Comparison of ENCODE assay signal across 15 mouse cellular contexts in genomic region chr12:71487591-71488435, GRCm38 (mm10).
DNase-seq lines count a peak whose midpoint lies in the region; ATAC-seq lines count a peak whose summit lies in the region.
"Had no signal": no experiment of that assay in that cellular context is flagged by ENCODE, and none has a peak within 500 bp of the region (broad histone marks: within the 10 kb centered on the region; RNA-seq: fewer than 3 reads in every experiment).

No protein-coding gene starts in this region.

- H3K4me2 ChIP-seq in forebrain, embryonic 16.5 days (ENCODE audit: low read length): no peak overlapping the region
- H3K4me2 ChIP-seq in forebrain, embryonic 11.5 days (ENCODE audit: low read depth, low read length, severe bottlenecking): no peak overlapping the region
- H3K4me2 ChIP-seq in midbrain, embryonic 11.5 days: no peak overlapping the region
- H3K4me2 ChIP-seq: limb, embryonic 13.5 days had no signal

- no peak overlapping the region for H3K4me3 ChIP-seq in forebrain, embryonic 16.5 days (replicated peaks; ENCODE audit: low read length)
- no peak overlapping the region for H3K4me3 ChIP-seq in forebrain, embryonic 11.5 days (ENCODE audit: low read depth, low read length)
- no peak overlapping the region for H3K4me3 ChIP-seq in midbrain, embryonic 11.5 days (ENCODE audit: low read depth, low read length)
- H3K4me3 ChIP-seq: erythroblast, embryonic 14.5 days; limb, embryonic 13.5 days had no signal

- DNase-seq in forebrain, embryonic 11.5 days (ENCODE audit: low spot score): no peak
- peak; percentile 19 to 26 for DNase-seq in right cerebral cortex, adult 2 months (ENCODE audit: low spot score in 2 of 2)
- DNase-seq in right cerebral cortex, postnatal 36 days (ENCODE audit: low spot score in 2 of 2): no peak
- DNase-seq in midbrain, embryonic 11.5 days (ENCODE audit: low spot score, missing footprints): peak; percentile 89
- DNase-seq in spleen, postnatal 4 days (ENCODE audit: low spot score in 2 of 2): no peak
- DNase-seq in urinary bladder, adult 2 months (ENCODE audit: low spot score): no peak
- DNase-seq in gastrocnemius, adult 18-20 months (ENCODE audit: low spot score): no peak
- DNase-seq: adrenal gland, postnatal 10 days; gastrocnemius, postnatal 14 days; kidney, adult 11 months; layer of hippocampus, adult 9-11 months had no signal

- no peaks in the 10 kb centered on the region for H3K9me3 ChIP-seq in forebrain, embryonic 16.5 days (ENCODE audit: control insufficient read depth, low read length)
- H3K9me3 ChIP-seq in forebrain, embryonic 11.5 days (ENCODE audit: control insufficient read depth, low read length): no peaks in the 10 kb centered on the region
- H3K9me3 ChIP-seq in midbrain, embryonic 11.5 days (ENCODE audit: control insufficient read depth, low read length): no peaks in the 10 kb centered on the region
- H3K9me3 ChIP-seq: limb, embryonic 13.5 days had no signal

- H3K9ac ChIP-seq in forebrain, embryonic 16.5 days (replicated peaks; ENCODE audit: low read depth, low read length): no peak overlapping the region
- H3K9ac ChIP-seq in forebrain, embryonic 11.5 days (ENCODE audit: low read length): no peak overlapping the region
- H3K9ac ChIP-seq in midbrain, embryonic 11.5 days (ENCODE audit: low read length): no peak overlapping the region
- H3K9ac ChIP-seq: limb, embryonic 13.5 days had no signal

- H3K36me3 ChIP-seq in forebrain, embryonic 16.5 days (ENCODE audit: control insufficient read depth, insufficient read depth): no peaks in the 10 kb centered on the region
- no peaks in the 10 kb centered on the region for H3K36me3 ChIP-seq in forebrain, embryonic 11.5 days (ENCODE audit: control insufficient read depth, insufficient read depth, low read length)
- no peaks in the 10 kb centered on the region for H3K36me3 ChIP-seq in midbrain, embryonic 11.5 days (ENCODE audit: control insufficient read depth, insufficient read depth, low read length)
- H3K36me3 ChIP-seq: limb, embryonic 13.5 days had no signal

- H3K27ac ChIP-seq in forebrain, embryonic 16.5 days (ENCODE audit: low read length): no peak overlapping the region
- H3K27ac ChIP-seq in forebrain, embryonic 11.5 days (ENCODE audit: low read depth, low read length): no peak overlapping the region
- no peak overlapping the region; the same call in 1 of the 2 replicates for H3K27ac ChIP-seq in midbrain, embryonic 11.5 days (ENCODE audit: low read depth, low read length)
- H3K27ac ChIP-seq: limb, embryonic 13.5 days had no signal

- WGBS in forebrain, embryonic 16.5 days: 46% methylated on average over 6 of the region's 6 CpGs
- WGBS in forebrain, embryonic 11.5 days: 57% methylated on average over 6 of the region's 6 CpGs
- 42% methylated on average over 6 of the region's 6 CpGs for WGBS in midbrain, embryonic 11.5 days

- ATAC-seq in forebrain, embryonic 16.5 days: peak; percentile 54; the same call in 1 of the 2 replicates
- no peak for ATAC-seq in forebrain, embryonic 11.5 days (replicated peaks; ENCODE audit: low FRiP score)
- peak; percentile 80 for ATAC-seq in midbrain, embryonic 11.5 days (ENCODE audit: low FRiP score)
- ATAC-seq: lung, postnatal 0 days had no signal

- H3K27me3 ChIP-seq in forebrain, embryonic 16.5 days (replicated peaks; ENCODE audit: control insufficient read depth, insufficient read depth, low read length): no peaks in the 10 kb centered on the region
- H3K27me3 ChIP-seq in forebrain, embryonic 11.5 days (ENCODE audit: control insufficient read depth, insufficient read depth, low read length): no peaks in the 10 kb centered on the region; the same call in 1 of the 2 replicates
- H3K27me3 ChIP-seq in midbrain, embryonic 11.5 days (ENCODE audit: control insufficient read depth, insufficient read depth, low read length): no peaks in the 10 kb centered on the region

- peaks cover 4% of the 10 kb centered on the region for H3K4me1 ChIP-seq in forebrain, embryonic 16.5 days (replicated peaks; ENCODE audit: control insufficient read depth, insufficient read depth, low read length)
- H3K4me1 ChIP-seq in forebrain, embryonic 11.5 days (replicated peaks; ENCODE audit: control insufficient read depth, insufficient read depth, low read length): no peaks in the 10 kb centered on the region
- H3K4me1 ChIP-seq in midbrain, embryonic 11.5 days (ENCODE audit: control insufficient read depth, insufficient read depth, low read length): peaks cover 7% of the 10 kb centered on the region; the same call in 1 of the 2 replicates

Comparison
In these comparisons a context has a peak if more than half of its experiments do, and no peak if none do; other contexts are left out.
1. DNase-seq: peak in right cerebral cortex, adult 2 months (2 of 2) and midbrain, embryonic 11.5 days (single experiment); none in forebrain, embryonic 11.5 days (single experiment), right cerebral cortex, postnatal 36 days (0 of 2), spleen, postnatal 4 days (0 of 2), urinary bladder, adult 2 months (single experiment) and gastrocnemius, adult 18-20 months (single experiment).